Mouse (Mus musculus) layer of hippocampus, adult 18-20 months (tissue): ENCODE data around the gene Sept3. TPM values are rescaled to one million over a fixed set of nuclear protein-coding genes. Genes with fewer than 3 reads are reported as not detected.
"Not testable (repeated sequence)": the region's sequence is repeated elsewhere in the genome, so short reads cannot be mapped to it uniquely, and the experiment has no call there.

Source experiments
- DNase-seq, 2 experiments: peaks; one replicate each; pipeline ENCODE4 v3.0.0; 2022; ENCODE audit warnings: low spot score in 2 of 2
- long read RNA-seq: library from polyadenylated mRNA; stranded (forward); transcript quantifications from one replicate; pipeline ENCODE4 v2.0.0, GENCODE M21; 2021
- total RNA-seq, 2 experiments: library from RNA; stranded (reverse); gene quantifications; 2 replicates each; pipeline ENCODE4 v1.2.3; 2021

Sept3 gene
- total RNA-seq, result 100 to 1,000 TPM; 609 to 650 TPM
- long read RNA-seq, full-length matches to known transcripts, result 220 of 631 reads
- long read RNA-seq, partial matches to known transcripts, result 60 of 631 reads
- long read RNA-seq, other reads (novel, unspliced or antisense), result 351 of 631 reads

- no peak for DNase-seq
These were observed at the start of gene Sept3 for GRCm38 (mm10) chr15:82274593-82274926. TSS of gene Sept3 (plus strand) at chr15:82274893.

DNA sequence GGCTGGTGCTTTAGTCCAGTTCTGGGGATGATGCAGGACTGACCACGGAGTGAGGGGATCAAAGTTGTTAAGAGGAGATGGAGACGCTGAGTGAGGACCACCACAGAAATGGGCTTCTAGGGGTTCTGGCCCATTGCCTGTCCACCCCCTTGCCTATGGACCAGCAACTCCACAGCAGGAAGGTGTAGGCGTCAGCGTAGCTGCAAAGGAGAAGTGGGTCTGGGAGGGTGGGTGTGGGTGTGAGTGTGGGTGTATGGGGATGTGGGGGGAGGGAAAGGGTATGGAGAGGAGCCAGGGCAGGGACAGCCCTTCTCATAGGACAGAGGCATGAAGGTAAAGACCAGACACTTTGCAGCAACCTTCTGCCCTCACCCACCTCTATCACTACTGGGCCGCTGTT, 48.9 kb upstream of the Sept3 start:
- DNase-seq, result no peak

DNA sequence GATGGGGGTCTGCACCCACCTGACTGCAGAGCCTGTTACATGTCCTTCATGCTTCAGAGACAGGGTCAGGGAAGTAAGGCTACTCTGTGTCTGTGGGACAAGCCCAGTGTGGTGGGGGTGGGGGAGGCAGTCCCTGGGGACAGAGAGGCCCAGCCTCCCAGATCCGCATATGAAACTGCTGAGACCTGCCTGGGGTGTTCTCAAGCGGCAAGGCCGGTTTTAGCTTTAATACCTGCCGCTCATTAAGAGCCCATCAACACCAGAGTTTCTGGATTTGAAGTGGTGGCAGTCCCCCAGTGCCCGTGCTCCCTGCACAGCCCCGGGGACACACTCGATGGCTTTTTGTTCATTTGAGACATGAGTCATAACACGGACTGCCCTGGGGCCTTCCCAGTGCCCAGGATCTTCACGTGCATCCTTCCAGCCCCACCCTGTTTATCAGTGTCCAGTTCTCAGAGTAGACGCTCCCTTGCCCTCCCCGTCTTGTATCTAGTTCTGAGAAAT, 45.1 kb upstream of the Sept3 start:
- no peak for DNase-seq

DNA sequence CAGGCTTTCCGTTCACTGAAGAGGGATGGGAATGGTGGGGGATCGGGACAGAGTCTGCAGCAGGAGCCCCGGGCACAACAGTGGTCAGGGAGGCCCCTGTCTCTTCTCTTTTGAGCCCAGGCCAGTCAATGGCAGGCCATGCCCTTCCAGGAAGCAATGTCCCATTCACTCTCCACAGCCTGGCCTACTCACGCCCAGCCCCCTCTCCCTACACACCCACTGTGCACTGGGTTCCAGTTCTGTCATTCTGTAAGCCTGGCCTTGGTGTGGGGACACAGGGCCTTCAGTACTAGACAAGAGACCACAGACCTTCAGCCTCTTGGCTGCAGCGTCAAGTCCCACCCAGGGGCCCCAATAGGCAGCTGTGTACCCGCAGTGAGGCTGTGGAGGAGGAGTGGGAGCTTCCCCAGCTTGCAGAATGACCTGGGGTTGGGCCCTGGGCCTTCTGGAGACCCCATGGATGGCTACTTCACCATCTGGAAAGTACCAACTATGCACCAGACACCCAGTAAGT, 44.5 kb upstream of the Sept3 start:
- DNase-seq, result no peak

GRCm38 (mm10) chr15:82231100-82231499, 43.6 kb upstream of the Sept3 start:
- DNase-seq, result no peak

- DNase-seq, result peak; percentile 45 to 54
These were observed 42.9 kb upstream of the Sept3 start for GRCm38 (mm10) chr15:82231591-82232378.

DNA sequence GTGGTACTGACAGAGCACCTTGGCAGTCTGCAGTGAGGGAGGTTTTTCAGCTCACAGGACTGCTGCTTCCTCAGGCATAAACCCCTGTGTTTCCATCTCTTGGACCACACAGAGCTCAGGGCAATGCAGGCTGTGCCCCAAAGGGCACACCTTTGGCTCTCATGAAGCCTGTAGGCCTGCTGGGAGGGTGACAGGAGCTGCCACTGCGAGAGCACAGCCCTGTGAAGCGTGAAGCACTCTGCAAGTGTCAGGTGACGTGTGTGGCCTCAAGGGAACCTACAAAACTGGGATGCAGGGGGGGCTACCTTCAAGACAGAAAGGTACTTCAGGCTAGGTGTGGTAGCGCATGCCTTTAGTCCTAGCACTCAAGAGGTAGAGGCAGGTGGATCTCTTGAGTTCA, 42.0 kb upstream of the Sept3 start:
- no peak for DNase-seq

DNA sequence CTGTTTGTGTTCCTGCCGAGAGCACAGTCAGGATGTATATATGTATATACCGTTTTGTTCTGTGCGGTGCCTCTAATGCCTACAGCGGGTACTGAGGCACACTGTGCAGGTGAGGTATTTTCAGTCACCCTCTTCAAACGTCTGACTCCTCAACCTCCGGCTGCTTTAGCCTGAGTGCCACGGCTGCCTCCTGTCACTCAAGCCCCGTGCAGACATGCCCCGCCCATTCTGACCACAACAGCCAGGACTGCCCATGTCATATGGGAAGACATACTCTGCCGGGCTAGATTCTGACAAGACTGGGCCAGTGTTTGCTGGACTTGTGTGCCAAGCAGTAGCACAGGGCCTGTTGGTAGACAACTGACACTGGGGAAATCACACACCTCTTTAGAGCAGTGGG, 39.0 kb upstream of the Sept3 start:
- no peak for DNase-seq

GRCm38 (mm10) chr15:82236565-82236964, 38.1 kb upstream of the Sept3 start:
- DNase-seq, result peak; percentile 71 to 88

DNA sequence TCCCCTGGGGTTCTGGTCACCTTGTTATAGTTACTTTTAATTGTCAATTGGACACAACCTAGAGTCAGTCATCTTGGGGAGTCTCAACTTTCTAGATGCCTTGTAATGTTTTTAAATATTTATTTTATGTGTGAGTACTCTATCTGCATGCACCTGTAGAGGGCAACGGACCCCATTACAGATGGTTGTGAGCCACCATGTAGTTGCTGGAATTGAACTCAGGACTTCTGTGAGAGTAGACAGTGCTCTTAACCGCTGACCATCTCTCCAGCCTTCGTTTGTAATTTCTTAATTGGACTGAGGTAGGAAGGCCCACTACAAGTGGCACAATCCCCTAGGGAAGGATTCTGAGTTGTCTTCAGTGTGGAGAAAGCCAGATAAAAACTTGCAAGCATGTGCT, 31.4 kb upstream of the Sept3 start:
- no peak for DNase-seq

DNA sequence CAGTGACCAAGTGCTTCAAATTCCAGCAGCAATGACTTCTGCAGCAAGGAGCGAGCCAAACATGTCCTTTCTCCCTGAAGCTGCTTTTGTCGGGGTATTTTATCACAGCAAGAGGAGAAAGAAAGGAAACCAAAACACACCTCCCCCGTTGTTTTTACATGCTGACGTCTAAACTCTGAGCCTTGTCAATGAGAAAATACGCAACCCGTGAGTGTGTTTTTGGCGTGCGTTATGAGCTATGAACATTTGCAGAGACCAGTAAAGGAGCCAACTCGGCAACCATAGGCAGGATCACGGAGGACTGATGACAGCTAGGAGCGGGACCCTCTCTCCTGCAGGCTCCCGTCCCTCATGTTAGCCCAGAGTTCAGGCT, 31.0 kb upstream of the Sept3 start:
- no peak for DNase-seq

DNA sequence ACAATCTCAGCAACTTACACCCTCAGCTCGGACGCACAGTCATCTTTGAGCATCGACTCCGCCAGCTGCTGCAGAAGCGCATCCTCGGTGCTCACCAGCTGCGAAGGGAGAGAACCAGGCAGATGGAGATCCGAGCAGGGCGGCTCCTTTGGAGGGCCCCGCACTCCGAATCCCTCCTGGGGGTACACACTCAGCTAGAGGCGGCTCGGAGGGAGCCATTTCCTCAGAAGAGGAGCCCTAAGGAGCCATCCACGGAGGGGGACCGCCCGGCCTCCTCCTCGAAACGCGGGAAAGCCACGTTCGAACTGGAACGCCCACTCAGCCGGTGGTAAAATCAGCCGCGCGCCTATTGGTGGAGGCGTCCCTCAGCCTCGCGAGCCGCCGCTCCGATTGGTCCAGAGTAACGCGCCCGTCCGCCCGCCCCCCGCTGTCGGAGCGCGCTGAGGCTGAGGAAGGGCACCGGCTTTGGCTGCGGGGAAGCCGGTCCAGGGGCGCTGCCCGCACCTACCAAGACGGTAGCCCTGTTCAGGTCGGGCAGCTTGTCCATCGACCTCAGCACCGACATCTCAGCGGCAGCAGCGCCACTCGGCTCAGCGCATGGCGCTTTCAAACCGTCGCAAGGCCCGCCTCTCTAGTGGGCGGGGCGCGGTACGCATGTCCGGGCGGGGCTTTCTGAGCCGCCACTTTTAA, 30.4 kb upstream of the Sept3 start, which contains the start of gene Cenpm:
Cenpm (minus strand) TSS at position 634 of the 690 bp plus-strand sequence.
- peak; percentile 89 to 95 for DNase-seq

DNA sequence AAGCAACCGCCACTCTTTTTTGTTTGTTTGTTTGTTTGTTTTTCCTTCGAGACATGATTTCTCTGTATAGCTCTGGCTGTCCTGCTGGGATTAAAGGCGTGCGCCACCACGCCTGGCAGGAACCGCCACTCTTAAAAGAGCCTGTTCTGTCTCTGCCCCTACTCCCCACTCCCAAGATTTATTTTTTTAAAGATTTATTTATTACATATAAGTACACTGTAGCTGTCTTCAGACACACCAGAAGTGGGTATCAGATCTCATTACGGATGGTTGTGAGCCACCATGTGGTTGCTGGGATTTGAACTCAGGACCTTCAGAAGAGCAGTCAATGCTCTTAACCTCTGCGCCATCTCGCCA, 29.9 kb upstream of the Sept3 start:
- not testable (repeated sequence) for DNase-seq

DNA sequence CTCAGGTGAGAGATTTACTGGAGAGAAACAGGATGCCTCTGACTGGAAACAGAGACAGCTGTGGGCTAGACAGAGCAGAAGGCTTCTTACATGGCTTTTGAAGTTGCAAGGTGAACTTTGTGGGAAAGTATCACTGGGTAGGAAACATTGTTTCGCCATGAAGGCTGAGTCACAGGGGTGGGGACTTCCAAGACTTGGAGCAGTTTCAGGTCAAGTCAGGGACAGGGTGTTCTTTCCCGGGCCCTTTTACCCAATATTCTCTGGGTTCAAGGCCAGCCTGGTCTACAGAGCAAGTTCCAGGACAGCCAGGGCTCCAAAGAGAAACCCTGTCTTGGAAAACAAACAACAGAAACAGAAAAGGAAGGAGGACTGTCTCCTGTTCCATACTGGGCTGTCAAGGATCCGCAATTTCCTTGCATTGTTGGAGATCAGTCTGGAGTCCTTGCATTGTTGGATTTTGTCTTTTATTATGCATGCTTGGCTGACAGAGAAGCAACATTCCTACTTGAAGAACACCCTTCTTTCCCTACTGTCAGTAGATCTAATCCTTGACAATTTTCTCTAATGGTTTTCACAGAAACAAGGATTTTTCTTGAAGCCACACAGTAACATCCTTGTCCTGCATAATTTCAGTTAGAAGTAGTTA, 27.4 kb upstream of the Sept3 start:
- DNase-seq, result no peak

GRCm38 (mm10) chr15:82251579-82251978, 23.1 kb upstream of the Sept3 start:
- no peak for DNase-seq

DNA sequence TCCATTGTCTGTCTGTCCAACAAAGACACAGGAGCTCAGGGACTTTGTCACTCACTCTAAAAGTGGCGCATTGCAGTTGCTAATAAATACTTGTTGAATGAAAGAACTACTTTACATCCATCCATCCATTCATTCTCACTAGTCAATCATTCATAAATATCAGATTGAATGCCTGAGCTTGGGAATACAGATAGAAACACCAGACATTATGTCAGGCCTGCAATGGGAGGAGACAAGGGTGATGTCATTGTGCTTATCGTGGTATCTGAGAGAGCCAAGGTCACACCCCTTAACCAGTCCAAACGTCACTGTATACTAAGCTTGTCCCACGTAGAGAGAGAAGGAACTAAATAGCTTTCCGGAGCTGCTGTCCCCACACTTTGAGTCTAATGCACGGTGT, 22.6 kb upstream of the Sept3 start, which contains the start of gene 1500009C09Rik:
1500009C09Rik (plus strand) TSS at position 301 of the 400 bp plus-strand sequence.
- DNase-seq, result no peak

DNA sequence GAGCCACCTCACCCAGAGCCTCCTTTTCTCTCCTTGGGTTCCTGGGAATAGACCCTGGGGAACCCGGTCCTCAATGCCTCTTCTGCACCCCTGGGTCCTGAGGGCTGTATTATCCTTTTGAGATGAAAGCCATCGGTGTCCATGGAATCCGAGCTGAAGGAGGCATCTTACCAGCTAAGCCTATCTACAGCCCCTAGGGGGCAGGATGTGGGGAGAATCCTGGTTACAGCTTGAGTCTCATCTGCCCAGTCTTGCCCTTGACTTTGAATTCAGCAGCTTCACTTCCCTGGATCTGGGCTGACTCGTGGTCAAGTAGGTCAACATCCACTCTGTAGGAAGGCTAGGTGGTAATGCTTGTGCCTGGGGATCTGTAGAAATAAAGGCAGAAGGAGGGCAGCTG, 19.4 kb upstream of the Sept3 start:
- DNase-seq, result peak in 1 of 2 experiments; percentile 41

- DNase-seq, result peak; percentile 88 to 95
These were observed 18.7 kb upstream of the Sept3 start for GRCm38 (mm10) chr15:82255944-82256383.

GRCm38 (mm10) chr15:82259510-82259909, 15.2 kb upstream of the Sept3 start:
- DNase-seq, result peak; percentile 61 to 83

DNA sequence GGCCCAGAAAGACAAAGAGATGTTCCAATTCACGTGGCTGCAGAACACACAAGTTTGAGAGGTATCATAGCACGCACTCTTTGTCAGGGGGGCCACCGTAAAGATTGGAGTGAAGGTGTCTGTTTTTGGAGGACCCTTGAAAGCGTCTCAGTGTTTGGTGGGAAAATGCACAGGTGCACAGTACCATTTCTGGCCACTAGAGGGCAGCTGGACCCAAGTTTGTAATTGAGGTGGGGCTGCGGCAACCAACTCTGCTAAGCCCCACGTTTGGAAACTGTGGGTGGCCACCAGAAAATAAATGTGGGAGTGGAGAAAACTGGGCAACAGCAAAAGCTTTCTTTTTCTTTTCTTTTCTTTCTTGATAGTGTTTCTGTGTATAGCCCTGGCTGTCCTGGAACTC, 8.3 kb upstream of the Sept3 start:
- peak in 1 of 2 experiments; percentile 80 for DNase-seq

DNA sequence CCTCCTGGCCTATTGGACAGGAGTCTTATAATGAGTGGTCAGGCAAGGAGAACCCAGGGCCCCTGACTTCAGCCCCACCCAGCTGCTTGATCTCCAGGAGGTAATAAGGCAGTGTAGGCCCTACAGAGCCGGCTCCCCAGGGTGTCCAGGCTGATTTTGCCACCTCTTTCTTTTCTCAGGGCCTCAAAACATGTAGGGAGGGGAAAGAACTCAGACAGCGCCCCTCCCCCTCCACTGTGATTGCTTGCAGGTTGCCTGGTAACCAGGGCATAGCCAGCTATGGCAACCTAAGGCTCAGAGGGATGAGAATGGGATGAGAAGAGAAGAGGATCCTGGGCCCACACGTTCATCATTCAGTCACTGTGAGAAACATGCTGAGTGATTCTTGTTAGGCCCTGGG, 6.5 kb upstream of the Sept3 start:
- peak in 1 of 2 experiments; percentile 72 for DNase-seq
